ENCODE assay signal across 8 mouse cellular contexts in the genomic region with DNA sequence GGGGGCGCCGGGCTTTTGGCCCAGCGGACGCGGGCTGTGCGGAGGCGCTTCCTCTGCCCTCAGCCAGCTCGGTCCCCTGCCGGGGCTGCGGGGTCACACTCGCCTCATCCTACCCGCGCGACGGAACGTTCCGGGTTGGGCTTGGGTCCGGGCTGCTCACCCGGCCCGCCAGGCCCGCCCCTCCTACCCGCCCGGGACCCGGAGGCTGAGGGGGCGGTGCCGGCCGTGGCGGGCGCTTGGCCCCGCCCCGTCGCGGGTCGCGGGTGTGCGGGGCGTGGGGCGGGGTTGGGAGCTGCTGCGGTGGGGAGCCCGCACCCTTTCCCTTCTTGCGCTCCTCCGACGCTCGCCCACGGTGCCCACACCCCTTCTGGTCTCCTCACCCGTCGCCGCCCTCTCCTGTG. TPM values are rescaled to one million over a fixed set of nuclear protein-coding genes. Genes with fewer than 3 reads are reported as not detected.
DNase-seq lines count a peak whose midpoint lies in the region; ATAC-seq and TF ChIP-seq lines count a peak whose summit lies in the region.

No protein-coding gene starts in this region.

- no peaks in the 10 kb centered on the region for H3K9me3 ChIP-seq in heart, embryonic 16.5 days (replicated peaks; ENCODE audit: control insufficient read depth, low read length)
- no peaks in the 10 kb centered on the region for H3K9me3 ChIP-seq in neural tube, embryonic 12.5 days

- TF ChIP-seq CTCF in liver, adult 2 months (IDR thresholded peaks at IDR 0.05; ENCODE audit: low read depth, low read length) = no peak

- peak overlapping the region; percentile 91 for H3K27ac ChIP-seq in heart, embryonic 16.5 days (ENCODE audit: low read length)
- peak overlapping the region; percentile 83 for H3K27ac ChIP-seq in liver, adult 2 months (replicated peaks; ENCODE audit: insufficient read depth, low read depth, low read length)
- H3K27ac ChIP-seq in neural tube, embryonic 12.5 days = peak overlapping the region; percentile 79

- peak overlapping the region; percentile 93 for H3K4me3 ChIP-seq in heart, embryonic 16.5 days (ENCODE audit: low read length)
- peak overlapping the region; percentile 81 for H3K4me3 ChIP-seq in liver, adult 2 months (ENCODE audit: insufficient read depth, low read depth, low read length)
- H3K4me3 ChIP-seq in neural tube, embryonic 12.5 days = peak overlapping the region; percentile 89

- DNase-seq in adrenal gland, postnatal 10 days = peak; percentile 72
- DNase-seq in adrenal gland, adult 2 months = no peak
- peak; percentile 67 for DNase-seq in ovary, postnatal 36 days (ENCODE audit: low spot score)
- DNase-seq in ovary, postnatal 14 days (ENCODE audit: low spot score) = no peak
- no peak for DNase-seq in liver, adult 2 months (ENCODE audit: extremely low read depth, low read depth, low spot score)
- no peak for DNase-seq in right cerebral cortex, postnatal 4 days

- 0% methylated on average over 35 of the region's 48 CpGs for WGBS in heart, embryonic 16.5 days
- WGBS in liver, adult 2 months = under 1% methylated on average over 42 of the region's 48 CpGs
- under 1% methylated on average over 44 of the region's 48 CpGs for WGBS in neural tube, embryonic 12.5 days

- no peak for TF ChIP-seq POLR2A in liver, adult 2 months (IDR thresholded peaks at IDR 0.05; ENCODE audit: extremely low read depth, insufficient read depth, low read length)

- peak overlapping the region; percentile 95 for H3K4me2 ChIP-seq in heart, embryonic 16.5 days (ENCODE audit: low read depth, low read length)
- H3K4me2 ChIP-seq in neural tube, embryonic 12.5 days (replicated peaks) = peak overlapping the region; percentile 90

- H3K27me3 ChIP-seq in heart, embryonic 16.5 days (ENCODE audit: control insufficient read depth, insufficient read depth, low read length) = no peaks in the 10 kb centered on the region
- no peaks in the 10 kb centered on the region for H3K27me3 ChIP-seq in liver, adult 2 months (ENCODE audit: control insufficient read depth, insufficient read depth, low read length)
- no peaks in the 10 kb centered on the region for H3K27me3 ChIP-seq in neural tube, embryonic 12.5 days (replicated peaks)

- peak overlapping the region; percentile 92 for H3K9ac ChIP-seq in heart, embryonic 16.5 days (ENCODE audit: low read length)
- peak overlapping the region; percentile 94 for H3K9ac ChIP-seq in liver, adult 2 months (ENCODE audit: low read depth, low read length)
- H3K9ac ChIP-seq in neural tube, embryonic 12.5 days = peak overlapping the region; percentile 83

- peak; percentile 66 for ATAC-seq in heart, embryonic 16.5 days (replicated peaks; ENCODE audit: extremely low read depth, insufficient read depth, low FRiP score)
- ATAC-seq in neural tube, embryonic 12.5 days (ENCODE audit: low FRiP score, low read depth) = peak; percentile 83

- peaks cover 8% of the 10 kb centered on the region; the same call in 1 of the 2 replicates for H3K4me1 ChIP-seq in heart, embryonic 16.5 days (ENCODE audit: control insufficient read depth, insufficient read depth, low read length)
- H3K4me1 ChIP-seq in liver, adult 2 months (ENCODE audit: control insufficient read depth, insufficient read depth, low read length) = peaks cover 6% of the 10 kb centered on the region
- H3K4me1 ChIP-seq in neural tube, embryonic 12.5 days = peaks cover 5% of the 10 kb centered on the region; the same call in 1 of the 2 replicates

- no peaks in the 10 kb centered on the region for H3K36me3 ChIP-seq in heart, embryonic 16.5 days (ENCODE audit: control insufficient read depth, insufficient read depth)
- no peaks in the 10 kb centered on the region for H3K36me3 ChIP-seq in liver, adult 2 months (ENCODE audit: control insufficient read depth, insufficient read depth, low read length)
- H3K36me3 ChIP-seq in neural tube, embryonic 12.5 days = no peaks in the 10 kb centered on the region

- peaks cover 3% of the 10 kb centered on the region; the same call in 1 of the 2 replicates for H3K79me2 ChIP-seq in liver, adult 2 months (ENCODE audit: control insufficient read depth, insufficient read depth, low read length)

RNA-seq across cellular contexts. Expression of gene A930002H24Rik, which starts 0.6 kb away (rescaled TPM):
- 1 to 10 TPM; 1.2 to 1.8 TPM for total RNA-seq in adrenal gland, postnatal 10 days (2021)
- total RNA-seq in adrenal gland, adult 2 months (2021) = under 1 TPM in 1 of 2 experiments, not detected in 1; 0.66 TPM
- 1.7 and 2.1 TPM in 2 replicates for polyA plus RNA-seq in adrenal gland, adult 2 months (2012; rRNA removed)
- polyA plus RNA-seq in heart, embryonic 16.5 days (2015; fragmentation: Nextera tagmentation; extraction: Ambion mirVana) = 2.2 and 2.7 TPM in 2 replicates
- total RNA-seq in liver, adult 2 months (2014; rRNA removed) = 0.74 TPM in 1 of 2 replicates, not detected in the other
- 0.72 TPM in 1 of 2 replicates, not detected in the other for polyA plus RNA-seq in liver, adult 2 months (2012; rRNA removed)
- 2.5 and 3.6 TPM in 2 replicates for polyA plus RNA-seq in neural tube, embryonic 12.5 days (2016; fragmentation: Nextera tagmentation; extraction: Ambion mirVana)

RNA-seq across cellular contexts. Expression of gene Fer, which starts 1.3 kb away (rescaled TPM):
- total RNA-seq in adrenal gland, postnatal 10 days (2021) = 10 to 100 TPM; 16.8 to 22.0 TPM
- total RNA-seq in adrenal gland, adult 2 months (2021) = 10 to 100 TPM; 17.6 to 18.7 TPM
- 0.83 and 0.85 TPM in 2 replicates for polyA plus RNA-seq in adrenal gland, adult 2 months (2012; rRNA removed)
- 22.8 and 25.8 TPM in 2 replicates for polyA plus RNA-seq in heart, embryonic 16.5 days (2015; fragmentation: Nextera tagmentation; extraction: Ambion mirVana)
- 9.6 and 12.0 TPM in 2 replicates for total RNA-seq in liver, adult 2 months (2014; rRNA removed)
- 1.2 and 1.3 TPM in 2 replicates for polyA plus RNA-seq in liver, adult 2 months (2012; rRNA removed)
- polyA plus RNA-seq in neural tube, embryonic 12.5 days (2016; fragmentation: Nextera tagmentation; extraction: Ambion mirVana) = 30.8 and 32.7 TPM in 2 replicates

Comparison
In these comparisons a context has a peak if more than half of its experiments do, and no peak if none do; other contexts are left out.
1. DNase-seq: peak in adrenal gland, postnatal 10 days (single experiment) and ovary, postnatal 36 days (single experiment); none in adrenal gland, adult 2 months (single experiment), ovary, postnatal 14 days (single experiment), liver, adult 2 months (single experiment) and right cerebral cortex, postnatal 4 days (single experiment).
2. RNA of gene Fer, which starts 1.3 kb away (polyA plus RNA-seq): 30.8 to 32.7 TPM in neural tube, embryonic 12.5 days and 22.8 to 25.8 TPM in heart, embryonic 16.5 days; 1.2 to 1.3 TPM in liver, adult 2 months and 0.83 to 0.85 TPM in adrenal gland, adult 2 months; every median in the first group is over 10 times any median in the second.
3. Peak in every context shown above with its lines, with median percentiles within 50 percentile points of each other: H3K27ac ChIP-seq, H3K4me3 ChIP-seq and H3K9ac ChIP-seq.